Mouse (Mus musculus) thymus, adult 2 months (tissue): ENCODE measurements around the gene Cabp2.

Source experiments
- CTCF ChIP-seq: fragments of 200-500 bp; IDR thresholded peaks from 2 replicates; pipeline ENCODE4 v1.5.1; 2012; ENCODE audit warnings: mild to moderate bottlenecking, control low read depth, low read length, moderate library complexity, borderline replicate concordance; ENCODE audit not compliant: control insufficient read depth, poor library complexity, insufficient read depth; ENCODE audit errors: extremely low read depth
- POLR2A ChIP-seq: fragments of 200-500 bp; IDR thresholded peaks from 2 replicates; pipeline ENCODE4 v1.6.1; 2012; ENCODE audit warnings: mild to moderate bottlenecking, low read length, control low read depth, moderate library complexity; ENCODE audit not compliant: control insufficient read depth, poor library complexity, insufficient read depth; ENCODE audit errors: extremely low read depth

DNA sequence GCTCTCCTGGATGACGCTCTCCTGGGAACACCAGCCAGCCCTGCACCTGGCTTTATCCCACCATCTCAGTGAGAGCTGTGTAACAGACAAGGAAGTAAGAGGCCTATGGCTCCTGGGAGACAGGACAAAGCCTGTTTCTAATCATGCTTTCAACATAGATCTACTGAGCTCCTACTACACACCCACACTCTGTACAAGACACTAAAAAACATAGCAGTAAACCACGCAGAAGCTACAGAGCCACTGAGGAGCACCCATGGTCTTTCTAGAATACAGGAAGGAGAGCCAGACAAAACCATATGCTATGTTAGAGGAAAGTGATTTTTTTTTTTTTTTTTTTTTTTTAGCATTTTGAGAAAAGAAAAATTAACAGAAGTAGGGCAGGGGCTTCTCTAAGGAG lies 37.0 kb downstream of the Cabp2 start:
- TF ChIP-seq CTCF (no peak), POLR2A (no peak)
